Mouse (Mus musculus): ENCODE measurements around the gene Entpd1. TPM values are rescaled to one million over a fixed set of nuclear protein-coding genes. Genes with fewer than 3 reads are reported as not detected.
"Not testable (repeated sequence)": the region's sequence is repeated elsewhere in the genome, so short reads cannot be mapped to it uniquely, and the experiment has no call there.

The Entpd1 gene
- polyA plus RNA-seq (2012; rRNA removed): 6.9 and 9.3 TPM in 2 replicates

DNA sequence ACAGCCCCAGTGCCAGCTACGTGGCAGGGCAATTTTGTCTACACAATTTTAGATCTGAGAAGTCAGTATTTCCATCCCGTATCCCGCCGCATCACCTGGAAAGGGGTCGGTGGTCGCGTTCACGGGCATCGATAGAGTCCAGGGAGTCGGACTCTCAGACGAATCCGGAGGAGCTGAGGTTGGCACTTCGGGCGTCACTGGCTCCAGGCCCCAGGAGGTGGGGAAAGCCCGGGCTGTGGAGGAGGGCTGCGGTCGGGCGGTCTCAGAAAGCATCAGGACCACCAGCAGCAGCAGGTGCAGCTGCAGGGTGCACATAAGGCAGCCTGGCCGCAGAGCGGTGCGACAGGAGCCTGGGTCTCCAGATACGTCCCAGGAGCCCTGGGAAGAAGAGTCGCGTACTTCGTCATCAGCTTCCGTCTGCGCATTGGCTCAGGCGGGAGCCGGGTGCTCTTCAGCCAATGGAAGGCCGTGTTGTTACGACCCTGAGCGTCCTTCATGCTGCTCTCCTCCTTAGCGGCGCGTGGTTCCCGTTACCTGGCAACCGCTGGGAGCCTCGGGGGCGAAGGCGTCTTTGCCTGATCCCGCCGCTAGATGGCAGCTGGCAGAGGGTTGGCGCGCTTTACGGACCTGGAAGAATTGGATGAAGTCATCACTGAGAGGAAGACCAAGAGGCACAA, at the start of gene Entpd1, which contains the start of gene Tctn3:
Entpd1 (plus strand) TSS at position 537 of the 677 bp plus-strand sequence.
Tctn3 (minus strand) TSS at position 404 of the 677 bp plus-strand sequence.
- peak; percentile 86 for DNase-seq (ENCODE audit: low read depth, low spot score)
- under 1% methylated on average over 45 of the region's 45 CpGs for WGBS

DNA sequence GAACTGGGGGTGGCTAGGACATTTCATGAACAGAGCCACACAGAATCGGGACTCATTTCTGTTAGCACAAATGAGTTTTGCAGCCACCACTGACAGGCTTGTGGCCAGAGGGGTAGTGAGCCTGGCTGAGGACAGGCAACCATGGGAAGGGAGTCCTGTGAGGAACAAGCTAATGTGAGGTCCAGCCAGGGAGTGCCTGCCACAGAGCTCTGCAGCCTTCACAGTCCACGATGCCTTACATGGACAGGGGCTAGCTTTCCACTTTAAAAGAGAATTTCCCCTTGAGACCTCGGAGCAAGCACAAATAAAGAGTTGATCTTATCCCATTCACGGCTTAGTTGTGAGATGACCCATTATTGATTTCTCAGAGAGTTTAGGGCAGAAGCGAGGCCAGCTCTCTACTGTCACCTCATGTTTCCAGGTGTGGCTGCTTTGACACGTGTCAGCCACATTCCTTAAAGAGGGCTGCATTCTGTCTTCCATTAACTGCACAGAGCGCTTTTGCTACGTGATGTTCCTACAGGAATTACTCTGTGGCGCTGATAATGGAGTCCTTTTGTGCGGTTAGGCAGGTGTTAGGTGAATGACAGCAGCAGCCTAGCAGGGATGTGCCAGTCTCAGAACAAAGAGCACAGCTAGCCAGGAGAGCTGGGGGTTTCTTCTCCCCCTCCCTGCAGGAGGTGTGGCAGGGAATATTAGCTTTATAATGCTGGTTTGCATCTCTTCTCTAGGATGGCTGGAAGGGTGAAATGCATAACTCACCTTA, 48.1 kb upstream of the Entpd1 start:
- 85% methylated on average over 10 of the region's 10 CpGs for WGBS
- DNase-seq (ENCODE audit: low read depth, low spot score): no peak

DNA sequence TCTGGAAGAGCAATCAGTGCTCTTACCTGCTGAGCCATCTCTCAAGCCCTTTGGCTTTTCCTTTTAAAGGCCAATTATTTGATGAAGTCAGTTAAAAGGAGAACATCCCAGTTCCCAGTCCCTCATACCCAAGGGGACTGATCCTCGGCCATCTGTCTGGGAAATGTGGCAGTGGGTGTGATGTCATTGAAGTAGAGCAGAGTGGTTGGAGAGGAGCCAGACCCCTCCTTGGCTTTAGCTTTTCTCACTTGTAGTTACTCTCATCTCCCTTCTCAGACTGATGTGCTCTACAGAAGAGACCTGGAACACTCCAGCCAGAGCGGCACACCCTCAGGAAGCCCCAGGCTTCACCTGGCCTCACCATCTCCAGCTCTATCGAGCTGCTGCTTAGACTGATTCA, 44.5 kb upstream of the Entpd1 start:
- WGBS: 87% methylated on average over 3 of the region's 3 CpGs

DNA sequence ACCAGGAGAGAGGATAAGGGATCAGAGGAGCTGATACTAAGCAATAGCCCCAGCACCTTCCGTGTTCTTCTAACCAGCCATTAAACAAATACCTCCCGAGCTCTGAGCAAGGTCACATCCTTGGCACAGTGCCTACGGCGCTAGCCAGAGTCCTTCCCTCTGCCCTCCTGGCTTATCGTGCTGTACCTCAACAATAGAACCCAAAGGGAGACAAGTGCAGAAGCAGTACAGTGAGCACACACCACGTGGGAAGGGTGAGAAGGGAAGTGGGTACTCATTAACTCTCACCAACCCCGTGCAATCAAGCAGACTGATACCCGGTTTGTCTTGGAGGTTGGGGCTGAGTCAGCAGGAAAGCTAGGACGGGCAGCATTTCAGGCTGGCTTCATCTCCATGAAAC, 41.4 kb upstream of the Entpd1 start:
- peak; percentile 54 for DNase-seq (ENCODE audit: low read depth, low spot score)
- 43% methylated on average over 9 of the region's 9 CpGs for WGBS

More for the DNA sequence above, 44.5 kb upstream of the Entpd1 start:
- no peak for DNase-seq (ENCODE audit: low read depth, low spot score)

DNA sequence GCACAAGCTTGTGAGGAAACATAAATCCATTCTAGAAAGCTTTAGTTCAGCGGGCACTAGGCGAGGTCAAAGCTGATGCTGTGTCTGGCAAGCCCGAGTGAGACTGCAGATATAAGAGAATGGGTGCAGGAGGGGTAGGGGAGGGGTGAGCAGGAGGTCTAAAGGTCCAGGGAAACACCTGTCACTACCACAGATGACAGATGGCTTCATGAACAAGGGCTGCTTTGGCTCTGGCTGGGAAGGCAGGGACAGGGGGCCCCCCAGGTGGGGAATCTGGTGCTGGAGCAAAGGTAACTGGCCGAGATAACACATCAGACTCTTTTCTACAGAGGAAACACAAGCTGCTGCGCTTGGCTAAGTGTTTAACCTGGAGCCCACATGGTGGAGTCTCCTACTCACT, 36.7 kb upstream of the Entpd1 start:
- 52% methylated on average over 5 of the region's 5 CpGs for WGBS

DNA sequence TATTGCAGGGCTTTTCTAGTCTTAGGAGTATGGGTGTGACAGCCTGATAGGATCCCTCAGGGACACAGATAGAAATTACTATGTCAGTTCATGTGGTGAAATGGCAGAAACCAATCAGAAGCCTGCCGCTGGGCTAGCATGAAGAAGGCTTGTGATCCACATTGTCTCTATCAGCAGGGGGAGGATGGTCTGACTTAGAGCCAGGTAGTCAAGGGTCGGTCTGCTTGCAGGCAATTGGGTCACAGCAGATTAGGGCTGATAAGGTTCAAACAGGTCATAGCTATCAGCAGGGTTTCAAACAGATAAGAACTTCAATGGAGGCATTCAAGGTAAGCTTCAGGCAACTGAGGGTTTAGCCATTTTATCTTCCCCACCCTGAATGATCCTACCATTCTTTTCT, 31.3 kb upstream of the Entpd1 start:
- 73% methylated on average over 2 of the region's 2 CpGs for WGBS
- DNase-seq (ENCODE audit: low read depth, low spot score): no peak

More for the DNA sequence above, 36.7 kb upstream of the Entpd1 start:
- DNase-seq (ENCODE audit: low read depth, low spot score): no peak

DNA sequence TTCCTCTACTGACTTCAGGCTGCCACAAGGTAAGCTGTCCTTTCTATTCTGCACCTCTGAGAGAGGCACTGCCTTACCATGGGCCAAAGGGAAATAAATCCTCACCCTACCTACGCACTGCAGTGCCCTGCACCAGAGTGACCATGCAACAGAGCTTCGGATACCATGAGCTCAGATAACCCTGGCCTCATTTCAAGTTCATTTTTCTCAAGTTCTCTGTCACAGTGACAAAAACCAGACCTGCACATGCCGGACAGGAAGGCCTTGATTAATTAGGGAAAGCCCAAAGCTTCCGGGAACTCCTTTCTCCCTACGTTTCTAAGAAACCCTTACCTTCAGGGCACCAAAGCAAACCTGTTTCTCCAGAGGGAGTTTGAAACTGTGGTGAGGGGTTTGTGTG, 30.5 kb upstream of the Entpd1 start:
- no peak for DNase-seq (ENCODE audit: low read depth, low spot score)
- 81% methylated on average over 5 of the region's 5 CpGs for WGBS

DNA sequence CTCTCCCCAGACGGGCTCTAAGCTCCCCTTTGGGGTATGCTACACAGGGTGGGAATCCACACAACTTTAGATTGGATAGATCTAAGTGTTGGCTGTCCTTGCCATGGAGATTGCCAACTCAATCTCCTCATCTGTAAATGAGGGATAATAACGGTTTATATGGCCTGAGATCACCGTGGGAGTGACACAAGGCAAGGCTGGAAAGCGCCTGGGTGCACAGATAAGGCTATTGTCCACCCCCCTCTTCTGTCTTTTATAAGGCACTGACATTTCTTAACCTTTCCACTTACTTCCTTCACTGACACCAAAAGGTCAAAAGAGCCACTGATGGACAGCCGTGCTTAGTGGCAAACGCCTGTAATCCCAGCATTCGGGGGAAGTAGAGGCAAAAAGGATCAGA, 25.3 kb upstream of the Entpd1 start:
- no peak for DNase-seq (ENCODE audit: low read depth, low spot score)
- 39% methylated on average over 7 of the region's 7 CpGs for WGBS

DNA sequence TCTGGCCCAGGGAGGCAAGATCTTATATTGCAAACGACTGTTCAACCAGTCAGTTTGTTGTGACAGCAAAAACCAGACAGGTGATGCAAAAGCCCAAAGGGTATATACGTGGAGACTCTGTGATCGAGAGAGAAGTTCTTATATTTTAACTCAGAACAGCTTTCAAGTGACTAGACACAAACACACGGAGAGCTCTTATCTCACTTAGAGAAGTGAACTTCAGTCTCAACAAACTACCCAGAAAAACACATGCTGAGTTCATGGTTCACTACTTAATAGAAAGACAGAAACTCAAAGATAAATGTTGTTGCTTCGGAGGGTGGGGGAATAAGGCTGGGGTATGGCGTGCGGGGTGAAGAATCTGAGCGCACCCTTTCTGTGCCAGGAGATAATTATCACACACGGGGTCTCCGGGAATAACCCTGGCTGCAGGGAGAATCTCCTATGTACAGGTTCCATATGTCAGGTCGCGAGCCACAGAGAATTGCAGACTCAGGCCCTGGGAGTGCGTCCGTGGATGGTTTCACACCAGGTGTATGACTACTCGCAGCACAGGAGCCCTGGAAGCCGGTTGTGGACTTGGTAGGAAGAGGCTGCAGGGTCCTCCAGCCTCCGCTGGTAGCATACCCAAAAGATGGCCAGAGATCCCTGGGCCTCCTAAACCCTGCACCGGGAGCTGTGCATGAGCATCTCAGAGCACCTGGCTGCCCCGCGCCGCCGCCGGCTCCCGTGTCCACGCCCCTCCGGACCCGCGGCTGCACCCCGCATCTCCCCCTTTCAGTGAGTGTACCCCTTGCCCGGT, 24.5 kb upstream of the Entpd1 start:
- 2% methylated on average over 30 of the region's 30 CpGs for WGBS
- no peak for DNase-seq (ENCODE audit: low read depth, low spot score)

DNA sequence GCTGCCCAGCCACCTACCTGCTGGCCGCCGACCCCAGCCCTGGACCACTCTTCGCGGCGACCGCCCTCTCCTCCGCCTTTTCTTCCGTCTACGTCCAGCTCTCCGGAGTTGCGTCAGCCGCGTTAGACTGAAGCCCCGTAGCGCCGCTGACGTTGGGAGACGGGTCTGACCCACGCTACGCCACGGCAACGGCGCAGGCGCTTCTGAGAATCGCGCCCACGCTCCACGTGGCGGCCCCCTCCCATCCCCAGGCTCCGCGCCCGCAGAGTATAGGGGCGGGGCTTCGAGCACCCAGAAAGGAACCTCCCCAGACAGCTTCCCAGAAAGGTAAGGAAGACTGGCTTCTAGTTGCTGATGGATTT, 23.9 kb upstream of the Entpd1 start, which contains the start of gene Aldh18a1:
Aldh18a1 (minus strand) TSS at position 171 of the 362 bp plus-strand sequence.
- DNase-seq (ENCODE audit: low read depth, low spot score): peak; percentile 52
- under 1% methylated on average over 34 of the region's 34 CpGs for WGBS

DNA sequence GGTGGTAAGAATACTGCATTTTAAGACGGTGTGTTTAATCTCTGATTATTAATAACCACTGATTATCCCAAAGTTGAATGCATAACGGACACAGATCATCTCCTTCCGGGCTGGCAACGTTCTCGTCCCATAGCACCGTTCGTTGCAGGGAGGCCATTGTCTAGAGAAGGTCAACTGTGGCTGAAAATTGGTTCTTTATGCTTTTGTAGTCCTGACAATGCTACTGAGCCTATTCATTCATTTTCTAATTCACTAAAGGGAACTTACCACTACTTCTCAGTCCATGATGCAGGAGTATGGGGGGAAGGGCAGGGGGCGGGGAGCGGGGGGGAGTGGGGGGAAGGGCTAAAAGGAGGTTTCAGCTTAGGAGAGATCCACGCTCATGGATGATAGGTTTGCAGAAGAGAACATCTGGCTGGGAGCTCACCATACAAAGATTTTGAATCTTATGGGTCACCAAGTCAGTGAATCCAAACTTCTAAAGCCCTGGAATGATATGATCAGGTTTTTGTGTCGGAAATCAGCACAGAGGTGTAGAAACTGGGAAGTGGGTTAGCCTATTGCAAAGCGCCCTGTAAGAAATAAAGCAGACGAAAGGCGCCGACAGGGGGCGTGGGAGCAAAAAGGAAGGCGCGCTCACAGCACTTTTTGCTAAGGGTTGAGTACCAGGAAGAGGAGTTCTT, 23.2 kb upstream of the Entpd1 start:
- 1% methylated on average over 18 of the region's 18 CpGs for WGBS

DNA sequence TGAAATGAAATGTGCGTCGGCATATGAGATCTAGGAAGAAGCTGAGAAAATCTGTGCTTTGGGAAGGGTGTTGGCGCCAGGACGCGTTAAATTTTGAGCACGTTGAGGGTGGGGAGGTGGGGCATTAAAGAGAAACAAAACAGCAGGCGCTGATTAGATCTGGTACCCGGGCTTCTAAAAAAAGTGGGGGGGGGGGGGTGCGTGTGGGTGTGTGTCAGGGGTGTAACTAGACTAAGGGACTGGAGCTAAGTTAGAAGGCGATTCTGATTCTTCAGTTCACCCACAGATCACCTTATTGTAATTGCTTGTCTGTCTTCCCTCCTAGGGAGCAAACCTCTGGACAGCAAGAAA, 22.7 kb upstream of the Entpd1 start:
- DNase-seq (ENCODE audit: low read depth, low spot score): no peak
- 0% methylated on average over 10 of the region's 10 CpGs for WGBS

More for the DNA sequence above, 23.2 kb upstream of the Entpd1 start:
- DNase-seq (ENCODE audit: low read depth, low spot score): peak; percentile 81

DNA sequence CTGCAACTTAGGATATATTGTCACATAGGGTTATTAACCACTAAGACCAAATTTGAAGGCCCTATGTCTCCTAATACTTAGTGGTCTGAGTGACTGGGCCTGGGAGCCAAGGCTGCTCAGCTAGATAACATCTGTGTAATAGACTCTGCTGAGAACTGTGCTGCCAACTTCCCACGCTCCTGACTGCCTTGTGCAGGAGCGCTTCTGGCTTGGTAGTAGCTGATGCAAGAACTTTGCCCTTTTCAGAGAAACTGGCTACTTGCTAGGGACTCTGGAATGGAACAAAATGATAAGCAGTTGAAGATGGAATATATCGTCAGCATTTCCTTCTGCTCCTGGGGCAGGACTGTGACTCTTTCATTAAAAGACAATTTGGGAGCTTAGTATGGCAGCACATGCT, 16.9 kb upstream of the Entpd1 start:
- 89% methylated on average over 3 of the region's 3 CpGs for WGBS

DNA sequence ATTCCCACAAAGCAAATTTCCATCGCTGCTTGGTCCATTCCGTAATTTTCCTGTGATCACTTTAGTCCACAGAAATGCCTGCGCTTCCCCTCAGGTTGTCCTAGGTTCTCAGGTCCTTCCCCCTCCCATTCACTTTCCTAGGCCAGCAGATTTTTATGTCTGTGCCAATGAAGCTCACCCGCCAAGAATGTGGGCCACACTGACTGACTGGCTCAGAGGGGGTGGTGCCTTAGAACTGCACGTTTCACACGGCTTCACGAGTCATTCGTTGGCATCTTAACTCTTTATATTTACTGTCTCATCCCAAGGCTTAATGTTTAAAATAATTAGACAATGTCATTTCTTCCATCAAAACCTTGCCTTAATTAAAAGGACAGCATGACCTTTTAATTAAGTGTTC, 16.3 kb upstream of the Entpd1 start:
- DNase-seq (ENCODE audit: low read depth, low spot score): no peak
- WGBS: 76% methylated on average over 8 of the region's 8 CpGs

More for the DNA sequence above, 16.9 kb upstream of the Entpd1 start:
- no peak for DNase-seq (ENCODE audit: low read depth, low spot score)

DNA sequence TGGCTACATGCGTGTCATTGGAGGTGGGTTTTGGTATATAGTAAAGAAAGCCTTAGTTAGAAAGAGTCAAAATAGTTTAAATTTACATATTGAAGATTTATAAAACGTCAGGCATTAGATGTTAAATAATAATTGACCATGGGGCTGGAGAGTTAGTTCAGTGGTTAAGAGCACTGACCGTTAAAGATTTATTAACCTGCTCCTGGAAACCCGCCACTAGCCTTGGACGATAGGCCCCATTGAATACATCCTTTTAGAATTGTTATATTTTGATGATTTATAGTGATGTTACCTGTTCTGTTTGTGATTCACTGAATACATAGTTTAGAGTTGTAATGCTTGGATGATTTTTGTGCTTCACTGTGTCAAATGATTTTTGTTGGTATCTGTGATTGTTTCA, 11.3 kb upstream of the Entpd1 start:
- DNase-seq (ENCODE audit: low read depth, low spot score): not testable (repeated sequence)
- 94% methylated on average over 5 of the region's 5 CpGs for WGBS

DNA sequence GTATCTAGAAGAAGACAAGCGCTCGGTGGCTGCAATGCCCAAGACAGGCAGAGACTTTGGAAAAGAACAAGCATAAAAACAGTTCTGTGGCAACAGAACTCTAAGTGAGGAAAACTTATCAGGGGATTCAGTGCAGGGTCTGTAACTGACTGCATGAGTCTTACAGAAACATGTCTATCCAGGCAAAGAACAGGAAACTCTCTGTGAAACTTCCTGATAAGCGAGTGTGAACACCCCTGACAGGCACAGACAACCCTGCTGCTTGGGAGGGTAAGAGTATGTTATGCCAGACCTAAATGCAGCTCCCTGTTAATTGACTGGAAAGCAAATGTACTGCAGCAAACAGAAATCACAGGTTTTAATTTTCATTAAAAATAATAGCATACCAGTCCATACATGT, 10.3 kb upstream of the Entpd1 start:
- WGBS: 95% methylated on average over 3 of the region's 3 CpGs

DNA sequence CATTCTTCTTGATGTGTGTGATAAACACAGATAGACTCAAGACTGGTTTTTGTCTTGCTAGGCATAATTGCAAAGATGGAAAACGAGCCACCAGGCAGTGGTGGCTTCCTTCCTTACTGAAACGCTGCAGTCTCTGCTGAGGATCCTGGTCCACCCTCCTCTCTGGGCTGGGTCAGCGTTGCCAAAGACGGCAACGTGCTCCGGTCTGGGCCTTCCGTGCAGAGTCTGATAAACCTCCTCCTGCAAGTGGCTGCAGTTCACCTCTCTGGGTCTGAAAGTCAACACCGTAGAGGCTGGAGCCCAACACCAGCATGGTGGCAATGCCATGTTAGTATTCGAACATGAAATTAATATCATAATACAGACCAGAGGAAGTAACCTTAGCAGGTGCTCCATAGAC, 7.0 kb upstream of the Entpd1 start:
- no peak for DNase-seq (ENCODE audit: low read depth, low spot score)
- WGBS: 95% methylated on average over 9 of the region's 9 CpGs

More for the DNA sequence above, 10.3 kb upstream of the Entpd1 start:
- no peak for DNase-seq (ENCODE audit: low read depth, low spot score)

DNA sequence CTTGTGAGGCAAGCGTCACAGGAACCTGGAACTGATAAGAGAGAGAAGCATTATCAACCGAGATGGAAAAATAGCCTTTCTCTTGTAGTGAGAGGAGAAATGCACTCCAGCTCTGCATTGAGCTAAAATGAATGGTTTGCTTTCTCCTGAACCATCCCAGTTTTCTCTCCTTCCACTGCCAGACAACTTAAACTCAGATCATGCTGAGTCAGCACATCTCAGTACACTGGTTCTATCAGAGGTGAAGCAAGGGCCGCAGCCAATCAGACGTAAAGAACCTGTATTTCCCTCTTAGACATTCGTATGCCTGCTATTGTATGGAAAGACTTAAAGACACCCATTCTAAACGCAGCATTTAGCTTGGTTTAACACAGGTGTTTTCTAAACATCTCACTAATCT, 4.5 kb upstream of the Entpd1 start:
- no peak for DNase-seq (ENCODE audit: low read depth, low spot score)
- WGBS: 89% methylated on average over 6 of the region's 6 CpGs

DNA sequence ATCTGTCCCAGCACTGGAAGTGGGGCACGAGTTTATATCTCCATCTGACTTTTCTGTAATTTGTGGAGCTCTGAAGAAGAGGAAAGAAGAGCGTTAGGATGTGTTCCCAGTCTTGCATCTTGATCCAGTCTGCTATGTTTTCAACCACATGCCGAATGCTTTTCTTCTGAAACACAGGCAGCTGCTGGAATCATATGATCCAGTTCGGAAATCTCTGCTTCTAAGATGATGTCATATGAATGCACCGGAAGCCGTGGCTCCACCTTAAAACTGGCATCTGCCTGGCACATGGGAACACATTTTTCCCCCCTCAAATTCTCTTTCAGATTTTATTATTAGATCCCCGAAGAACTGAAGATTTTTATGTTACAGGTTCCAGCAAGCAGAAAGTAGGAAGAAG, 2.6 kb downstream of the Entpd1 start:
- DNase-seq (ENCODE audit: low read depth, low spot score): no peak
- WGBS: 41% methylated on average over 7 of the region's 7 CpGs

DNA sequence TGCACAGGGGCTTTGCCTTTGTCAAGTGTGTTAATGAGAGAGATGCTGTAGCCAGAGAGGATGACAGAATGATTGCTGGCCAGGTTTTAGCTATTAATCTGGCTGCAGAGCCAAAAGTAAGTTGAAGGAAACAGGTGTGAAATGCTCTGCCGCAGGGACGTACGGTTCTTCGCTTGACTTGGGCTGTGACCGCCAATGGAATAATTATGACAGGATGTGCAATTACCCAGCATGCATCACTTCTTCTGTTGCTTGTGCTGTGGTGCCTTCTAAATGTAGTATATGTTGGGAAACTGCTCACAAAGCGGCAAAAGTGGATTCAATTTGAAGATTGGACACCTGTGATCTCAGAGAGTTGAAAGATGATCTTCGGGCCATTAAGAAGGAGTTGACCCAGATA, 3.9 kb downstream of the Entpd1 start:
- DNase-seq (ENCODE audit: low read depth, low spot score): no peak
- 72% methylated on average over 7 of the region's 7 CpGs for whole genome bisulfite sequencing

All from large intestine, adult 2 months (tissue).